Mouse (Mus musculus): Measurements from ENCODE around the gene Grid2.
"Not testable (repeated sequence)": the region's sequence is repeated elsewhere in the genome, so short reads cannot be mapped to it uniquely, and the experiment has no call there.

Grid2 gene

DNA sequence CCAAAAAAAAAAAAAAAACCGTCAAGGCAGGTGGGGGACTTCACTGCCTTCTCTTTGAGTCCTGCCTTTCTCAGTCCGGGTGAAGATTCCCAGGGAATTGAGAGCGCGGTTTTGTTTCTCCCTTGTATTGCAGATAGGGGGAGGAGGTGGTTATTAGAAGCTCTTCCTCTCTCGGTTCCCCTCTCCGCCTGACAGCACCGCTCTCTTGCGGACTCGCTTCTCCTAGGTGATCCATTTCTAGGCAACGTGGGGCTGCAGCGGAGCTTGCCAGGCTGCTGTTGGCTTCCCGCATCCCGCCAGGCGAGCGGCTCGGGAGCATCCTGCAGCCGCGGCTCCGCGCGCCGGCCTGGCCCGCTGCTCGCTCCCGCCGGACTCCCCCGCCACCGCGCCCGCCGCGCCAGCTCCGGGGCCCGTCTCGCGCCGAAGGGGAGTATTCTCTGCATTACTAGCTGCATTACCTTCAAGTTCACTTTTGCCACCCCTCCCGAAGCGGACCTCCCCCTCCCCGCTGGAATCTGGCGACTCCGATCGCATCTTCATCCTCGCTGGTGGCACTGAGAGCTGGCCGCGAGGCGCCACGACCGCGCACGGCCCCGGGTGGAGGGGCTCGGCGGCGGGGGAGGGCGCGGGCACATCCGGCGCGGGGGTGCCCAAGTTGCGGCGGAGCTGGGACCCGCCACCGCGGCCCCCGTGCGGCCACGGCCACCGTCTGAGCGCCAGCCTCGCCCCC lies at the start of gene Grid2:
Gene Grid2 (plus strand): TSS at position 51 of the 730 bp plus-strand sequence.
- no peak for DNase-seq

- no peak for DNase-seq
These were observed 4.9 kb upstream of the Grid2 start for GRCm38 (mm10) chr6:63250738-63251137.

- no peak for DNase-seq
These were observed 1.1 kb downstream of the Grid2 start for GRCm38 (mm10) chr6:63256556-63257405.

DNA sequence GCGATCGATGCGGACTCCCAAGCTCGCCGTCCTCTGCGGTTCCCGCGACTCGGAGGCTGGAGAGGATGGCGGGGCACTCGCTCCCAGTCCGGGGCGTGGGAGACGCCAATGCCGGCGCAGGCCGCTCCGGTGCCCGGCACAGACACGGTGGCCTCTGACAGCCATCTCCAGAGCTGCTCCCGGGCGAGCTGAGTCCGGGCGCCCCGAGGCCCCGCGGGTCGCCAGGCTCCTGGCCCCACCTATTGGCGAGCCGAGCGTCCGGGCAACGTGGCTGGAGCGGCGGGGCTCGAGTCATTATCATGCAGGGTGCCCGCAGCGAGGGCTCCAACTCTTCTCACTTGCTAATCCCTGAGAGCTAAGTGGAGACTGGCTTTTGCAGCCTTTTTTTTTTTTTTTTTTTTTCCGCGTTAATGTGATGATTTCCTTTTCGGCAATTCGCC lies 1.8 kb downstream of the Grid2 start:
- no peak for DNase-seq

DNA sequence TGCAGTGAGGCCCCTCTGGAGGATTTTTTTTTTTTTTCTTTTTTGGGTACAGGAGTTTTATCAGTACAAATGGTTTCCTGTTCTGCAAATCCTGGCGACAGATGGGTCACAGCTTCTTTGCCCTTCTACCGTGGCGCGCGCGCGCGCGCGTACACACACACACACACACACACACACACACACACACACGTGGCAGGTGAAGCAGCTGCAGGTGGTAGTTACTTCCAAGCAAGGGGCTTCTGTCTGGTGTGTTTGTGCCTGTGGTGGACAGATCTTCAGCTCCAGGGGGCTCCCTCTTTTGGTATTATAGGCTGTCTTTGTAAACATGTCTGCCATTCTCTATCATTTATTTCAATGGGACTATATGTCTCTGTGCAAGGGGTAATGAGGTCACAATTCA lies 2.2 kb downstream of the Grid2 start:
- no peak for DNase-seq

DNA sequence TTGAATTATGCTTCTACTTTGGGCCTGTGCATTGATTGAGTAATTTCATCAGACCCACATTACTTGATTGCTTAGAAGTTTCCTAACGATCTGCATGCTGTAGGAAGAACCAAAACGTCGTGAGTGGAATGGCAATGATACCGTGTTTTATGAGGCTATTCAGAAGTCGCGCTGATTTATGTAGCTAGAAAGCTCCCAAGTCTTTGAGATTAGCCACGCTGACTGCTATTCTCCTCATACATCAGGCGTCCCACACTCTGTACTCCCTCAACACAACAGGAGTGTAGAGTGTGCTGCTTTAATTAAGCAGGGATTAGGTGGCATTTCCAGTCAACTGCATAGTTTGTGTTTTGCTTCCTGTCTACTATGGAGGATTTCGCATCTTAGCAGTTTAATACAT lies 4.1 kb downstream of the Grid2 start:
- no peak for DNase-seq

DNA sequence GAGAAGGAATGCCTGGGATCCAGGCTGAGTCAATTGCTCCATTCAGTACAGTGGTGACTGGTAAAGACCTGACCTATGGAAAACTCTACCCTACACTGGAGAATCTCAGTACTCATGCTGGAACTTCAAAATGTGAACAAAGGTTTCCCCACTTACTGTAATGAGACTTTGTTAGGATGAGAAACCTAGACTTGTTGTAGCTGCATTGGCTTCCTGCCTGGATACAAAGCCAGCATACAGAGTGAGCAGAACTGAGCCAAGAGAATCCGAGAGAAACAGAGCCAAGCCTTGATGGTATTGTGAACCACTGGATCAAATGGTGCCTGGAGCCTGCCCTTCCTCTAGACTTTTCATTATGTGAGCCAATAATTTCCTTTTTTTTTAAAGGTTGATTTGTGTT lies 28.7 kb downstream of the Grid2 start:
- no peak for DNase-seq

- DNase-seq = no peak
These were observed 86.8 kb downstream of the Grid2 start for GRCm38 (mm10) chr6:63342438-63343004.

- no peak for DNase-seq
These were observed 91.3 kb downstream of the Grid2 start for GRCm38 (mm10) chr6:63347015-63347414.

DNA sequence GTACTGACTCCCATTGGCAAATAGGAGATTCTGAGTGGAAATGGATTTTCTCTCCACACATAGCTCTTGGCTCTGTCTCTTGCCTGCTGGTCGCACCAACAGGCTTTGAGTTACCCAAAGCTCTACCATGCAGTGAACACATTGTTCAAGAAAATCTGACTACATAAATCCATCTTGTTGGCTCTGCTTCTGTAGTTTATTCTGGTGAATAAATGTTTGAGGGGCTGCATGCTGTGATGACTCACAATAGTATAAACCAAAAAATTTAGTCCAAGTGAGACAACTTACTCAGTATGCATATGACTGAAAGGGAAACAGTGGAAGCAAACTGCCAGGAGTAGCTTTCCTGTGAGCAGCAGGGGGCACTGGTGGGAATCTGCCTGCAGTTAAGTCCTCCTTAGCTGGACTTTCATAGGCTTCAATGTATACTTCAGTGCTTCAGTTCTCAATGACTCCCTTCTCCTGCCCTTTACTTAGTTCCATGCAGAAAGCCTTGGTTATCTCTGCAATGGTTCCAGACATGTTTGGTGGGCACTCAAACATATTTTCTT lies 125.5 kb downstream of the Grid2 start:
- DNase-seq = no peak

DNA sequence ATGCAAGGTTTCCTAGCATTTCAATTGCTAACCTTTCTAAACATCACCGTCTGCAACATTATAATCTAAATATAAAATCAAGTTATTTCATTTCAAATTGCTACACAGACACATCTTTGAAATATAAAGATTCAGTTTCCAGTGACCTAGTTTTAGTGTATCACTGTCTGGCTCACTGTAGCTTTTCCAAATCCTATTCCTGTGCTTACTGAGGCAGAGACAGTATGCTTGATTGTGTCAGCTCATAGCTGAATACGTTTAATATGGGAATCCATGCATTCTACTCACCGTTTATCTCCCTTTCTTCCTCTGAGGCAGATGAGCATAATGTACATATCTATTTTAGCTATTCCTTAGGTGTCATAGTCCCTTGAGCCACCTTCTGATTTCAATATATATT lies 146.0 kb downstream of the Grid2 start:
- no peak for DNase-seq

DNA sequence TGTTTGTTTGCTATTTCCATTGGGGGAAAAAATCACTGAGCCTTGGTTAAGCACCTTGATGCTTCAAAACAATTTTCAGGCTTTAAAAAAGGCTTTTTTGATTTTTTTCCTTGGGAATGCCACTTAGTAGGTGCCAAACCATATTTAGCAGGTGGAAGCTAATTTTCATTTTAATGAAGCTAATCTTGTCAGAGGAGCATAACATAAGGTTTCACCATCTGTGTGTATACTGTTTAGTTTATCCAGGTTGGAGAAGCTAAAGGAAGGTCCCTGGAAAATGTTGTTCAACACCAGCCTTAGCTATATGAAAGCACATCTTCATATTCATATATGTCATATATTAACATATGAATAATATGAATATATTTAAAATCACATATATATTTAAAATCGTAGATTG lies 161.9 kb downstream of the Grid2 start:
- DNase-seq = no peak

DNA sequence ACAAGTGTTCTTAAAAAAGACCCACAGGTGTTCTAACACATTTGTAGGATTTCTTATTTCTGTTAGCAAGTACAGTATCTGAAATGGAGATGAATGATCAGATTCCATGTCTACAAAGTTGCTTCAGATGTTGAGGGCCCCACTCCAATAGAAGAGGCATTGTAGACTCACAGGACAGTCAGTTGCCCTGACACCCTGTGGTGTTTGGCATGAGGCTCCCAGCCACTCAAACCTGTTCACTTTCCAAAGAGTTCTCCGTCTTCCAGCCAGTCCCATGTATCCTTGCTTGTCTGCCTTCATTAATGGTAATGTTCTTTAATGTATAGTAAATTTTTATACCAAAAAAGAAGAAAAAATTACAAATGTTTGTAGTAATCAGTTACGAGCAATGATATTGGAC lies 177.1 kb downstream of the Grid2 start:
- DNase-seq = no peak

- no peak for DNase-seq
These were observed 192.5 kb downstream of the Grid2 start for GRCm38 (mm10) chr6:63448175-63448574.

DNA sequence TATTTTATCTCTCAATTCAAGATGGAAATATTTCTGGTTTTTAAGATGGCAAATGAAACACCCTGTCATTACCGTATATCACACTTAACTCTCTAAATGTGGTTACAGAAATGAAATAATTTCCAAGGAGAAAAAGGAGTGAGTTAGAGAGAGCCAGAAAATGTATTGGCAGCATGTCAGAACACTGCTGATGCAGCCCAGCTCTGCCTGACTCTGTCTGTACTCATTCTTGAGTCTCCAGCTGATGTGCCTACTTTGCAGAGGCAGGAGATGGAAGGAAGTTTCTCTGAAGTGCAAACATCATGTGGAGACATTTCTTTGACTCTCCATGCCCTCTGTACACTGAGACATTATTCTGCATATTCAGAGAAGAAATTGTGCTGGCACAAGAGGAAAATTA lies 226.5 kb downstream of the Grid2 start:
- DNase-seq = no peak

DNA sequence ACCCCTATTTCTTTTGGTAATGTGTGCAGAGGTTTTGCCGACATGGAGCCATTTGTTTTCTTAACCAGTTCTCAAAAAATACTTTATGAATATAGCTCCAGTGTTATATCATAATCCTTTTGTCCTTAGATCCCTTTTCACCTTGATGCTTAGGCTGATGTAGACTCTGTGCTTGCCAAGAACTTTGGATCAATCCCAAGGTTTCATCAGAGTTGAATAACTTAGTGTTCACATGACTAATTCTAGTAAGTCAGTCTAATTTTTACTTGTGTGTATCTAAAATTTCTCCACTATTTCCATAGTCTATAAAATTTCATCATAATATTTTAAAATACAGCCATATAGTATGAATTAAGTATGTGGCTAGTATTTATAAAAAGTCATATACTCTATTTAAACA lies 259.3 kb downstream of the Grid2 start:
- no peak for DNase-seq

DNA sequence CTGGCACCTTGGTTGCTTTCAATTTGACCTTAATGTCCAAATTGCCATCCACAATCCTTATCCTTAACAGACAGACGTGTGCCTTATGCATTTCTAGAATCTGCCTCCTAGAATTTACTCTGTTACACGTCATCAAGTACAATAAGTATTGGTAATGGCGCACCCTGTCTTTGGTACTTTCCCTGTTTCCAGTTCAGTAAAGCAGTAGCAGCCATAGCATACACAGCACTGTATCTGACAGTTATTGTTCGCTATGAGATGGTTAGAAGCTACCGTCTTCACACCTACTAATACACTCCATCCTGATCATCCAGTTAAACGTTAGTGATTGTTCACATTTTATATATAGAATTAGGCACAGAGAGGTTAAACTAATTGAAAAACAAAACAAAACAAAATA lies 260.3 kb downstream of the Grid2 start:
- DNase-seq = no peak

DNA sequence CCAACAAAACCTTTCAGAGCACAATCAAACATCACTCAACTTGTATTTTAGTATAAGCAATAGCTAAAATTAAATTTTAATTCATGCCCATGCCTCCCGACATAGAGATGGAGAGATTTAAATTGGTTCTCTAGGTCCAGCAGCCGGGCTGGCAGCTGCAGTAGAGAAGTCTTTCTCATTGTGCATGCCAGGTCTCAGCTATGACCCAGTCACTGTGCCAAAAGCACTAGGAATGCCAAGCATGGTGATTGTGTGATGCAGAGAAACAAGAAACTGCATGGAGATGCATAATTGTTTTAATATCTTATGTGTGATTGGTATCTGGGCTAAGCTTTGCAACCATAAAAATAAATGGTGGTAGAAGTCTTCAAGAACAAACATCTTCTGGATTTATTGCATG lies 276.1 kb downstream of the Grid2 start:
- DNase-seq = no peak

- no peak for DNase-seq
These were observed 277.2 kb downstream of the Grid2 start for GRCm38 (mm10) chr6:63532901-63533300.

DNA sequence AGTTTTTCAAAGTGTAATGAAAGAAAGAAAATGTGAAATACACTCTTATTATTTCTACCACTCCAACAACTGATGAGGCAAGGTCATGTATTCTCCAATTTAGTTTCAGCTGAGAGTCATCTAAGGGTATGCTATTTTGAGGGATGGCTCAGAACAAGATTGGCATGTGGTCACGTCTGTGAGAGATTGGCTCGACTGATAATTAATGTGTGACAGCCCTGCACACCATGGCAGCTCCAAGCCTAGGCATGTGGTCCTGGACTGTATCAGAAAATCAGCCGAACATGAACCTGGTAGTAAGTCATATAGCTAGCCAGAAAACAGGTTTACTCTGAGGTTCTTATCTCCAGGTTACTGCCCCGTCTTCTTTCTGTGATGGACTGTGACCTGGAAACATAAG lies 292.1 kb downstream of the Grid2 start:
- DNase-seq = no peak

GRCm38 (mm10) chr6:63568741-63569140 lies 313.1 kb downstream of the Grid2 start:
- DNase-seq = not testable (repeated sequence)

DNA sequence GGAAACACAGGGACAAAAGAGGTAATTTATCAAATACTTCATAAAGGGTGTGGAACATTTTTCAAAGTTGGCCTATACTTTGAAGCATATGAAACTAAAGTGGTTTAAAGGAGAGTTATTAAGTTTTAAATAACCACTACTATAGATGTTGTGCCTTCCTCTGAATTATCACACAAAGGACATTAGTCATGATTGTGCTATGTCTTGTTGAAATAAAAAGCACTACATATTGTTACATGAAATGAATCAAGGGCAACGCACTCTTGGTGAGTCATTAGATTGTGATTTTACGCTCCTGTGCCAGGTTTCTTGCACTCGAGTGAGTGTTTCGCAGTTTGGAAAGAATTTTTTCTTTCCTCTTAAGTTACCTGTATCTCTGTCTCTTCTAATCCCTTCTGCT lies 335.0 kb downstream of the Grid2 start:
- no peak for DNase-seq

GRCm38 (mm10) chr6:63609570-63609969 lies 353.9 kb downstream of the Grid2 start:
- DNase-seq = no peak

- no peak for DNase-seq
These were observed 380.3 kb downstream of the Grid2 start for GRCm38 (mm10) chr6:63635970-63636369.
